Mouse (Mus musculus) heart, embryonic 15.5 days (tissue): ENCODE results near the gene Nrxn2. TPM values are rescaled to one million over a fixed set of nuclear protein-coding genes. Genes with fewer than 3 reads are reported as not detected.

Source experiments
- ATAC-seq: fragments of 200-750 bp; cut with Nextera tagmentation; replicated peaks from 2 replicates; pipeline ENCODE4 v1.8.0; 2017; ENCODE audit warnings: low read depth, moderate TSS enrichment; ENCODE audit not compliant: insufficient number of reproducible peaks, insufficient read depth, low FRiP score
- H3K27ac ChIP-seq: fragments of 300-500 bp; sonication (generic); 2 replicates; pipeline ENCODE4 v1.5.1; 2015; ENCODE audit warnings: mild to moderate bottlenecking, inconsistent platforms
- H3K27me3 ChIP-seq: fragments of 300-500 bp; sonication (generic); 2 replicates; pipeline ENCODE4 v1.6.1; 2015; ENCODE audit warnings: inconsistent platforms
- H3K36me3 ChIP-seq: fragments of 300-500 bp; sonication (generic); 2 replicates; pipeline ENCODE4 v1.6.1; 2015; ENCODE audit warnings: mild to moderate bottlenecking, inconsistent platforms
- H3K4me1 ChIP-seq: fragments of 300-500 bp; sonication (generic); replicated peaks from 2 replicates; pipeline ENCODE4 v1.6.1; 2015; ENCODE audit warnings: inconsistent platforms
- H3K4me2 ChIP-seq: fragments of 300-500 bp; sonication (generic); 2 replicates; pipeline ENCODE4 v1.6.1; 2015; ENCODE audit warnings: inconsistent platforms, mild to moderate bottlenecking, moderate library complexity
- H3K4me3 ChIP-seq: fragments of 300-500 bp; sonication (generic); 2 replicates; pipeline ENCODE4 v1.5.1; 2015; ENCODE audit warnings: mild to moderate bottlenecking, inconsistent platforms
- H3K9ac ChIP-seq: fragments of 300-500 bp; sonication (generic); 2 replicates; pipeline ENCODE4 v1.6.1; 2015; ENCODE audit warnings: mild to moderate bottlenecking, inconsistent platforms
- H3K9me3 ChIP-seq: fragments of 300-500 bp; sonication (generic); replicated peaks from 2 replicates; pipeline ENCODE4 v1.6.1; 2016; ENCODE audit warnings: inconsistent platforms
- WGBS: fragments of 180-500 bp; shearing (Covaris S2); methylation state at CpG from one replicate; pipeline ENCODE4 v1.1.7; 2015; ENCODE audit warnings: mixed read lengths; 5-methylcytosine and 5-hydroxymethylcytosine counted together
- microRNA-seq: library from miRNA; unstranded; fragments of <30 nt; microRNA quantifications from one replicate; pipeline ENCODE4, GENCODE M21; 2016
- polyA plus RNA-seq: library from polyadenylated mRNA; unstranded; fragments of >200 nt; fragmentation: Nextera tagmentation; extraction: Ambion mirVana; gene quantifications from 2 replicates; pipeline ENCODE4 v1.2.1, GENCODE M21; 2015

Gene Nrxn2
- polyA plus RNA-seq, 1 experiment from 2014 or later = 0.60 TPM

- Histone ChIP-seq H3K9ac (no peak overlapping the region), H3K27me3 (peaks cover 6% of the 10 kb centered on the region; the same call in 1 of the 2 replicates), H3K4me2 (no peak overlapping the region), H3K4me3 (no peak overlapping the region), H3K4me1 (no peaks in the 10 kb centered on the region), H3K27ac (no peak overlapping the region), H3K9me3 (no peaks in the 10 kb centered on the region), H3K36me3 (no peaks in the 10 kb centered on the region)
- WGBS = 74% methylated on average over 5 of the region's 5 CpGs
- ATAC-seq = no peak
Measured at GRCm38 (mm10) chr19:6569021-6569420, 150.5 kb downstream of the Nrxn2 start.

GRCm38 (mm10) chr19:6569561-6569960, 151.0 kb downstream of the Nrxn2 start:
- ATAC-seq = no peak

DNA sequence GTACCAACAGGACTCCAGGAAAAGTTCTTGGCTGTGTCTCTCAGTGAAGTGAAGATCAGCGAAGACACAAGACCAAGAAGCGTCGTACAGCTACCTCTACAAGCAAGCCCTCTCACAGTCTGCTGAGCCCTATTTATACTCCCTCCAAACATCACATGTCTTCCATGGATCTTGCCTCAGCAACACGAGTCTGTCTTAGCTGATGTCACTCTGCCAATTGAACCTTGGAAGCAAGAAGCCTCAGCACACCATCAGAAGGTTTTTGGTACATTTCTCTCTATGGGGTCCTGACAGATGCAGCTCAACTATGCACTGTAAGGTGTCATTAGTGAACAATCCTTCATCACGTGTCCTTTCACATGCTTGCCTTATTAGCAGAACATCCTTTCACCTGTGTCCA, 152.9 kb downstream of the Nrxn2 start:
- H3K4me3 ChIP-seq = no peak overlapping the region
- H3K27ac ChIP-seq = no peak overlapping the region
- H3K36me3 ChIP-seq = no peaks in the 10 kb centered on the region
- no peak overlapping the region for H3K9ac ChIP-seq
- no peak overlapping the region for H3K4me2 ChIP-seq
- WGBS = 71% methylated on average over 5 of the region's 5 CpGs
- H3K9me3 ChIP-seq = no peaks in the 10 kb centered on the region
- peaks cover 10% of the 10 kb centered on the region; the same call in 1 of the 2 replicates for H3K27me3 ChIP-seq
- no peaks in the 10 kb centered on the region for H3K4me1 ChIP-seq
- no peak for ATAC-seq

More at GRCm38 (mm10) chr19:6569561-6569960, 151.0 kb downstream of the Nrxn2 start:
- WGBS = 38% methylated on average over 5 of the region's 5 CpGs
- Histone ChIP-seq H3K27ac (no peak overlapping the region), H3K4me3 (no peak overlapping the region), H3K36me3 (no peaks in the 10 kb centered on the region), H3K9me3 (no peaks in the 10 kb centered on the region), H3K4me2 (no peak overlapping the region), H3K4me1 (no peaks in the 10 kb centered on the region), H3K27me3 (peaks cover 10% of the 10 kb centered on the region; the same call in 1 of the 2 replicates), H3K9ac (no peak overlapping the region)

- Histone ChIP-seq H3K27ac (no peak overlapping the region), H3K4me2 (no peak overlapping the region), H3K4me1 (no peaks in the 10 kb centered on the region), H3K27me3 (peaks cover 10% of the 10 kb centered on the region; the same call in 1 of the 2 replicates), H3K36me3 (no peaks in the 10 kb centered on the region), H3K4me3 (no peak overlapping the region), H3K9ac (no peak overlapping the region), H3K9me3 (no peaks in the 10 kb centered on the region)
- no peak for ATAC-seq
- 29% methylated on average over 4 of the region's 4 CpGs for WGBS
Measured at GRCm38 (mm10) chr19:6572001-6572400, 153.5 kb downstream of the Nrxn2 start.

Small RNA genes lying within 50 kb of the gene (microRNA-seq; reads per million reads assigned to microRNA genes)
- gene Gm26460 = not detected

Other genes starting within 250 kb of the Nrxn2 start
- not detected in 2 replicates for gene Majin, start 234.3 kb upstream of the Nrxn2 start, polyA plus RNA-seq
- 0.57 TPM in 1 of 2 replicates, not detected in the other for gene Gpha2, start 192.4 kb upstream of the Nrxn2 start, polyA plus RNA-seq
- 21.4 and 28.1 TPM in 2 replicates for gene Ppp2r5b, start 182.9 kb upstream of the Nrxn2 start, polyA plus RNA-seq
- gene Atg2a, start 177.1 kb upstream of the Nrxn2 start, polyA plus RNA-seq = 6.7 and 10.0 TPM in 2 replicates
- gene Ehd1, start 142.0 kb upstream of the Nrxn2 start, polyA plus RNA-seq = 54.1 and 66.8 TPM in 2 replicates
- 0.30 and 0.60 TPM in 2 replicates for gene Cdc42bpg, start 112.3 kb upstream of the Nrxn2 start, polyA plus RNA-seq
- gene Men1, start 83.8 kb upstream of the Nrxn2 start, polyA plus RNA-seq = 36.1 and 50.6 TPM in 2 replicates
- 12.6 and 17.9 TPM in 2 replicates for gene Map4k2, start 77.6 kb upstream of the Nrxn2 start, polyA plus RNA-seq
- gene Sf1, start 55.0 kb upstream of the Nrxn2 start, polyA plus RNA-seq = 79.0 and 98.4 TPM in 2 replicates
- gene Pygm, start 34.3 kb upstream of the Nrxn2 start, polyA plus RNA-seq = 282 and 297 TPM in 2 replicates
- 54.8 TPM in 2 replicates for gene Rasgrp2, start 19.4 kb upstream of the Nrxn2 start, polyA plus RNA-seq
- not detected in 2 replicates for gene Slc22a12, start 124.3 kb downstream of the Nrxn2 start, polyA plus RNA-seq